Mouse (Mus musculus) Patski (cell line): Measurements from ENCODE around the gene Plcxd2. TPM values are rescaled to one million over a fixed set of nuclear protein-coding genes. Genes with fewer than 3 reads are reported as not detected.

Experiments used
- ATAC-seq: fragments of 100-300 bp; one replicate; pipeline ENCODE4 v1.8.0; 2021
- CTCF ChIA-PET: fragments of 350-600 bp; sonication (Branson Sonifier 250); formaldehyde crosslinking; loops from one replicate; lab custom pipeline; 2022; ENCODE audit warnings: inconsistent platforms; lab: Charles Lee
- POLR2A ChIA-PET: fragments of 350-600 bp; sonication (Branson Sonifier 250); formaldehyde crosslinking; loops from one replicate; lab custom pipeline; 2022; ENCODE audit warnings: antibody characterized with exemption, inconsistent platforms; lab: Charles Lee
- DNase-seq: peaks from one replicate; pipeline ENCODE4 v3.0.0-alpha.2; 2011; ENCODE audit warnings: low read depth, low spot score
- H3K27me3 ChIP-seq: fragments of 371-371 bp; one replicate; pipeline ENCODE4 v1.5.1; 2021
- CTCF ChIP-seq: fragments of 100-300 bp; IDR thresholded peaks from one replicate; pipeline ENCODE4 v1.5.1; 2021
- in situ Hi-C: fragments of 300-500 bp; cut with MboI; formaldehyde crosslinking; loops from 3 replicates; pipeline ENCODE4 v1.11.1; 2018; ENCODE audit warnings: low pct_unique_long_range_greater_than_20kb, mixed read lengths
- polyA plus RNA-seq: library from polyadenylated mRNA; unstranded; gene quantifications from one replicate; pipeline ENCODE4 v1.2.3, GENCODE M21; 2021

Gene Plcxd2
- polyA plus RNA-seq, 1 experiment from 2014 or later = 8.2 TPM

GRCm38 (mm10) chr16:45928090-45928489 lies 81.9 kb downstream of the Plcxd2 start:
- H3K27me3 ChIP-seq = no peaks in the 10 kb centered on the region
- CTCF ChIA-PET = interaction anchor here (0.5 kb wide), 1 partner anchor 94 kb away, joined by 3 read pairs; no protein-coding TSS in a partner anchor
- POLR2A ChIA-PET = no interaction called here
- TF ChIP-seq CTCF = no peak
- in situ Hi-C loops = no loop called here
- DNase-seq (no peak), ATAC-seq (no peak)

GRCm38 (mm10) chr16:45927601-45928000 lies 82.4 kb downstream of the Plcxd2 start:
- in situ Hi-C loops = no loop called here
- CTCF ChIA-PET = interaction anchor here (1.7 kb wide), 1 partner anchor 40 kb away, joined by 4 read pairs; no protein-coding TSS in a partner anchor
- TF ChIP-seq CTCF = no peak
- DNase-seq (no peak), ATAC-seq (no peak)
- POLR2A ChIA-PET = interaction anchor here (1.2 kb wide), 1 partner anchor 84 kb away, joined by 5 read pairs; no protein-coding TSS in a partner anchor
- no peaks in the 10 kb centered on the region for H3K27me3 ChIP-seq

- in situ Hi-C loops = no loop called here
- DNase-seq (no peak), ATAC-seq (no peak)
- POLR2A ChIA-PET = interaction anchor here (1.2 kb wide), 1 partner anchor 83 kb away, joined by 5 read pairs; no protein-coding TSS in a partner anchor
- no peak for TF ChIP-seq CTCF
- H3K27me3 ChIP-seq = no peaks in the 10 kb centered on the region
- CTCF ChIA-PET = interaction anchor here (1.3 to 1.7 kb wide), 2 partner anchors 18 to 40 kb away, joined by 3 to 4 read pairs; no protein-coding TSS in a partner anchor
Measured at GRCm38 (mm10) chr16:45926875-45927274, 83.1 kb downstream of the Plcxd2 start.

GRCm38 (mm10) chr16:45923731-45924424 lies 86.1 kb downstream of the Plcxd2 start:
- ATAC-seq (no peak), DNase-seq (no peak)
- in situ Hi-C loops = no loop called here
- ChIA-PET CTCF (interaction anchor here (1.3 kb wide), 1 partner anchor 22 kb away, joined by 3 read pairs; no protein-coding TSS in a partner anchor), POLR2A (interaction anchor here (1.5 to 1.8 kb wide), 2 partner anchors 39 to 80 kb away, joined by 5 read pairs; no protein-coding TSS in a partner anchor)
- TF ChIP-seq CTCF = no peak
- H3K27me3 ChIP-seq = no peaks in the 10 kb centered on the region

- TF ChIP-seq CTCF = no peak
- POLR2A ChIA-PET = interaction anchor here (0.6 to 1.8 kb wide), 3 partner anchors 22 to 232 kb away, joined by 3 to 5 read pairs (median 4); no protein-coding TSS in a partner anchor
- CTCF ChIA-PET = interaction anchor here (1.3 to 2.1 kb wide), 2 partner anchors 29 to 44 kb away, joined by 4 to 5 read pairs; no protein-coding TSS in a partner anchor
- H3K27me3 ChIP-seq = no peaks in the 10 kb centered on the region
- DNase-seq (peak; percentile 68), ATAC-seq (peak; percentile 62)
- in situ Hi-C loops = no loop called here
Measured at GRCm38 (mm10) chr16:45922546-45923229, 87.3 kb downstream of the Plcxd2 start.

GRCm38 (mm10) chr16:45919572-45919971 lies 90.4 kb downstream of the Plcxd2 start:
- no peak for TF ChIP-seq CTCF
- DNase-seq (no peak), ATAC-seq (no peak)
- in situ Hi-C loops = no loop called here
- ChIA-PET CTCF (no interaction called here), POLR2A (interaction anchor here (0.7 kb wide), 1 partner anchor 528 kb away, joined by 3 read pairs; no protein-coding TSS in a partner anchor)
- H3K27me3 ChIP-seq = no peaks in the 10 kb centered on the region

Other genes starting within 250 kb of the Plcxd2 start
- gene Phldb2, start 56.6 kb downstream of the Plcxd2 start, polyA plus RNA-seq = 200 TPM
- 0.04 TPM for gene Cd96, start 110.0 kb upstream of the Plcxd2 start, polyA plus RNA-seq
- 92.0 TPM for gene Gm4737, start 144.9 kb upstream of the Plcxd2 start, polyA plus RNA-seq